Mouse (Mus musculus) layer of hippocampus, postnatal 10 days (tissue): ENCODE measurements around the gene L3mbtl3. TPM values are rescaled to one million over a fixed set of nuclear protein-coding genes. Genes with fewer than 3 reads are reported as not detected.

Experiments used
- DNase-seq, 2 experiments: peaks; one replicate each; pipeline ENCODE4 v3.0.0; 2021; ENCODE audit warnings: low spot score in 2 of 2
- total RNA-seq, 2 experiments: library from RNA; stranded (reverse); gene quantifications; 2 replicates each; pipeline ENCODE4 v1.2.3; 2021

The L3mbtl3 gene
- total RNA-seq, 2 experiments from 2014 or later, result 24.1 to 24.8 TPM

DNA sequence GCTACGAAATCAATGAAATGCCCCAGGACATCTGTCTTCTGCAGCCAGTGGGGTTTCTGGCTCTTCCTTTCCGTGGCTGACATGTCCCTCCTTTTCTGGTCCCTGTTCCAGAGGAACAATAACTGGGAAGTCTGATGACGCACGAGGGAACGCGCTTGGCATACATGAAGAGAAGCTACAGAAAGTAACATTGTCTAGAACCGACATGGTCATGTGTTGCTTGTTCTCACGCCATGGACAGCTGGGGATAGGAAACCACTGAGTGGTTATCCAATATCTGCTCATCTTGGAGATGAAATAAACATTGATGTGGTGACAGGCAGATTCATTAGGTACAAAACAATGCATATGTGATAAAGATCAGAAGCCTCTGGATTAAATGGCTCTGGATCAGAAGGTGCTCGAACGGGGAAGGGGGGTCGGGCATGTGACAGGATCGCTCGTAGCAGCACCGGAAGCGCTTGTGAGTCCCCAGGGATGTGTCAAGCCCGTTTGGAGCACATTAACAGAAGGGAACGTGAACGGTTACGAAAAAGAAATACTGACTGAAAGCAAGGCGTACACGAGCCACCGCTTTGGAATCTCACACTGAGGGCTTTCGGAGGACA lies 37.8 kb downstream of the L3mbtl3 start:
- DNase-seq, result no peak

GRCm38 (mm10) chr10:26333966-26334365 lies 41.8 kb downstream of the L3mbtl3 start:
- no peak for DNase-seq

DNA sequence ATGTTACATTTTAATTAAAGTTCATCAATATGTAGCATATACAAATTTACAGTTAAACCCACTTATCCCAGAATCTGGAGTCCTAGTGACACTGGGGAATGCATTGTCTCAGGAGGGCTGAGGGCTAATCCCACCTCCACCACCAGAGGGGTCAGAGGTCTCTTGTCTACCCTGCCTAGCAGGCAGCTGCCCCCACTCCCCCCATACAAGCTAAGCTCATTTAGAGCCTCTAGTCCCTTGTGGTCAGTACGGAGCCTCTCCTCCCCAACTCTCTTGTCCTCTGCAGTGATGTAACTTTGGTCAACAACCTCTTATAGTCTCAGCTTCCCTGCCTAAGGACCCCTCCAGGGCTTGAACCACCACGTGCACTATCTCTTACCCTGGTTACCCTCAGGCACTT lies 43.0 kb downstream of the L3mbtl3 start:
- no peak for DNase-seq

DNA sequence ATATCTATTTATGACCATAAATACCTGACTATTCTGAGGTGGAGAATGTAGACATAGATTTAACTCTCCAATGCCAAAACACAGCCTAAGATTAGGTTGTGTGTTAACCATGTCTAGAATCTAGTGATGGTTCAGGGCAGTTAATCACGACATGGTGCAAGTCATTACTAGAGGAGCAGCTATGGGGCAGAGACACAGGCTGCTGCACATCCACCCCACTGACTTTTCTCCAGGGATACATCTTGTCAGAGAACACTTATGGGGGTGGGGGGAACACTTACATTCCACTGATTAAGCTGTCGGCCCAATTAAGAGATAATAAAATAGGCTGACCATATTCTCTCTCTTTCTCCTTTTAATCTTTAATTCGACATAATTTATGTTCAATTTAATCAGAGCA lies 46.9 kb downstream of the L3mbtl3 start:
- no peak for DNase-seq

GRCm38 (mm10) chr10:26327691-26328542 lies 47.9 kb downstream of the L3mbtl3 start:
- peak in 1 of 2 experiments; percentile 17 for DNase-seq

DNA sequence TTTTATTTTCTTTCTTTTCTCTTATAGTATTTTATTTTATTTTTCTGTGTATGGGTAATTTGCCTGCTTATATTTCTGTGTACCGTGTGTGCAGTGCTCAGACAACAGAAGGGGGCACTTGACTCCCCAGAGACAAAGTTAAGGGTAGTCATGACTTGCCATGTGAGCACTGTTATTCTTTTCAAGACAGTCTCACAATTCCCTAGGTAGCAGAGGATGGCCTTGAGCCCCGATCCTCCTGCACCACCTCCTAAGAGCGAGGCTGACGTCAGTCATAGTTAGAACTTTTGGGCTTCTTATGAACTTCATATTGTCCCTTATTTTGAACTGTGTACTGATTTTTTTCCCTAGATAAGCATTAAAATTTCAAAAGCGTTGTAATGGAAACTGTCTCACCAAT lies 48.5 kb downstream of the L3mbtl3 start:
- no peak for DNase-seq

DNA sequence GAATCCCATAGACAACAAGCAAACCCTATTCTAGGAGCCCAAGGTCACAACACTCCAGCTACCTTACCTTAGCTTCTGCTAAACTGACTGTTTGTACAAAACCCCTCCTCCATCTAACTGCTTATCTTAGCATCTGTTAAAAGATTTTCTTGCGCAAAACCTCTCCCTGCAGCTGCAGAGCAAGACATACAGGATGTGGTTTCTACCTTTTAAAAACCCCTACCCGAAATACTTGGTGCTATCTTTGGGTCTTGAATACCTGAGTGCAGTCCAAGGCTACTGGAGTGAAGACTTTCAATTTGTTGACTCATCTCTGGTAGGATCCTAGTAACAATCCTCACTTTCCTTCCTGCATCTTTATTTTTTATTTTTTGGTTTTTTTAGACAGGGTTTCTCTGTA lies 50.5 kb downstream of the L3mbtl3 start:
- DNase-seq, result no peak

GRCm38 (mm10) chr10:26322344-26323051 lies 53.3 kb downstream of the L3mbtl3 start:
- DNase-seq, result no peak

DNA sequence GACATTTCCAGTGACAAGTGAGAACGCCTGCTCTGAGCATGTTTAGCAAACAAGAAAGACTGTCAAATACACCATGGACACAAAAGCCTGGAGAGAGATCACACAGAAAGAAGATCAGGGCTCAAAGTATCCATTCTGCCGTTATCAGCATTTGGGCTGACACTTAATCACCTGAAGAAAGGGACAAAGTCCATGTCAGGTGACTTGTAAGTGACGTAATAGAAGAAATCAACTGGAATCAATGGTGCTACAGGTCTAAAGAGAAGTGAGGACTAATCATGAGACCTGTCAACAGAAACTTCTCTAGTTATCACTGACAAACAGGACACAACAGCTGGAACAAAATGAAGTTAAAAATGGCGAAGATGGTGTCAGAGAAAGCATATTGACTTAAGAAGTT lies 55.1 kb downstream of the L3mbtl3 start:
- DNase-seq, result no peak

- DNase-seq, result peak in 1 of 2 experiments; percentile 12
Measured at GRCm38 (mm10) chr10:26314327-26314726, 61.4 kb downstream of the L3mbtl3 start.

- DNase-seq, result no peak
Measured at GRCm38 (mm10) chr10:26303485-26303884, 72.3 kb downstream of the L3mbtl3 start.

DNA sequence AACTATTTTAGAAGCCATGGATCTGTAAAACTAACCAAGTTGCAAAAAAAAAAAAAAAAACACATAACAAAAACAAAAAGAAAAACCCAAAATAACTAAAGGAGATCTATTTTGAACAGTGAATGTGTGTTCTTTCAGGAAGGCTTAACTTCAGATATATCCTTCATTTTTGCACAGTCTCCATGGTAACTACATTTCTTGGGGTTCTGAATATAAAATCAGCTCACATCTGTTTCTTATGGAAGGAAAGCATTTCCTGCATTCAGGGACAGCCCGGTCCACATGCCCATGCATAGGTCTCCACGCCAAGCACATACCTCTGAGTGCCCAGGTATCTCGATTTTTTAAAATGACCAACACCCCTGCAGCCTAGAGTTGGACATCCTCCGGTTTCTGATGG lies 73.4 kb downstream of the L3mbtl3 start:
- DNase-seq, result no peak

DNA sequence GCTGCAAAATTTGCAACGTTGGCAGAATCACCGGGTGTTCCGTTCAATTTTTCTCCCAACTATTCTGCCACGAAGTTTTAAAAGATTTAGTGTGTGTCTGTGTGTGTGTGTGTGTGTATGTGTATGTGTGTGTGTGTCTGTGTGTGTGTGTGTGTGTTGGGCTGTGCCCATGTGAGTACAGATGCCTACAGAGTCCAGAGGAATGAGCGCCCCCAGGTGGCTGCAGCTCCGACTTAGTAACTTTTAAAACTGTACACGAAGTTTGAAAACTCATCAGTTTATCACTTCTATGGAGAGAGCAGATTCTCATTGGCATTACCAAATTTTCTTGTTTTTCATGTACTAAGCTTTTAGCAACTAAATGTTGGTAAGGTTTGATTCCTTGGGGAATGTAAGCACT lies 78.1 kb downstream of the L3mbtl3 start:
- no peak for DNase-seq

DNA sequence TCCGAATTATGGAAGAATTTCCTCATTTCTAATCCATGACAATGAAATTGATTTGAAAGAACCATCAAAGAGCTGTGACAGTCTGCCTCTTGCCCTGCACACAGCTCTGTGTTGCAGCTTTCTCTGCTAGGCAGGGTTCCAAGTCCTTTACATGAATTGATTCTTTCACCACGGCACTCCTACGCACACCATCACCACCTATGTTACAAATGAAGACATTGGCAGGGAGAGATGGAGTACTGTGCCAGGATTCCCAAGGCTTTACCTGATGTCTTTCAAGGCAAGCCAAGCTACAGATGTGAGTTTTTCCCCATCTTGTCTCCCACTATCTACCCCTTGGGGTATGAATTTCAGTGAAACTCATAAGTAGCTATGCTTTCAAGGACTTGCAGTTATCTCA lies 78.6 kb downstream of the L3mbtl3 start:
- DNase-seq, result no peak

DNA sequence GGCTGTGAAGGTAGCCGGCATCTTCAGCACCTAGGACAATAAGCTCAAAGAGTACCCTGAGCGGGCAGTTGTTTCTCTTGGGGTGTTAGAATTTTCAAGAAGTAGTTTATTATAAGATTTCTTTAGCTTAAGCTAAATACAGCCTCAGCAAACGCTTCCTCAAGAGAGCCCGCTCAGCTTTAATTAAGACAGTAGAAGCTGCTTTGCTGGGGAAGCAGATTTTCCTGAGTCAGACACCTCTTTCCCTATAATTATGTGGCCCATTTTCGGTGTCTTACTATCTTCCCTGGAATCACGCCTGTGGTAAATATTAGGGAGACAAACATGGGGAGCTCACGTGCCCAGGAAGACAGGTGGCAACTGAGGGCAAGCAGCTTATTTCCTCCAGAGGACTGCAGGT lies 88.6 kb downstream of the L3mbtl3 start:
- DNase-seq, result no peak

- DNase-seq, result no peak
Measured at GRCm38 (mm10) chr10:26280009-26280408, 95.8 kb downstream of the L3mbtl3 start.

DNA sequence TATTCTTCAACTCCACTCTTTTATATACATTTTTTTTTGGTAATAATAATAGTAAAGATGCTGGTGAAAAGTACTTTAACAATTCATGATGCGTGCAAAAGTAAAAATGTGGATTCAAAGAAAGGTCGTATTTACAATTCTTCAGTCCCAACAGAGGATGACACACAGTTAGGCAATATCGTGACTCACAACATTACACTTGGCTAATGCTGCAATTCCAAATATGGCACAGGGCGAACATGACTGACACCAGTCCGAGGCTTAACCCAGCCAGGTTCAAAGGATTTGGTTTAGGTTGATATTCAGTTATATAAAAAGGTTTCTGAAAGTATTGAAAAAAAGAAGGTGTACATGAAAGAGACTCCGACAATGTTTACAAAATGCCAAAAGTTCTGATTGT lies 100.4 kb downstream of the L3mbtl3 start:
- DNase-seq, result no peak

GRCm38 (mm10) chr10:26263744-26264459 lies 111.9 kb downstream of the L3mbtl3 start:
- DNase-seq, result no peak

DNA sequence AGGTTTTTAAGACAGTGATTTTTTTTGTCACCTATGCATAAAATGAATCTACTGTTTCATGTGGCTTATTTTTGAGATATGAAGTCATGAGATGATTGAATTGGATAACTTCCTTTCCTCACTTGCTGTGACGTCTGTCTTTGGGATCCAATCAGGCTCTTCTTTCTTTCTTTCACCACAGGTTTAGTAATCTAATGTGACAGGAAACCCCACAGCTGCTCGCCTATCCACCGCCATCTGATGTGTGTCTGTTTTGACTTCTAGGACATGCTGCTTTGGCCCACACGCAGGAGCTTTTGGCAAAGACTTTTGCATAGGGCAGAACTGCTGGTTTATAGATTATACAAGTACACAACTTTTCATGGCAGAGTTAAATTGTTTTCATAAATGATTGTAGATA lies 115.9 kb downstream of the L3mbtl3 start:
- DNase-seq, result no peak

GRCm38 (mm10) chr10:26249426-26250165 lies 126.2 kb downstream of the L3mbtl3 start:
- no peak for DNase-seq

- no peak for DNase-seq
Measured at GRCm38 (mm10) chr10:26244466-26244865, 131.3 kb downstream of the L3mbtl3 start.
